Mouse (Mus musculus) c-Kit-positive CD71-positive TER-119-positive erythroid progenitor cells, embryonic 14.5 days (primary cell): ENCODE results near the gene Jak2.
A peak's percentile ranks its signal among the peaks of the same experiment; 100 is the strongest.

Experiments
- DNase-seq: peaks from one replicate; pipeline ENCODE4 v3.0.0-alpha.2; 2013; ENCODE audit warnings: low spot score

Gene Jak2

DNA sequence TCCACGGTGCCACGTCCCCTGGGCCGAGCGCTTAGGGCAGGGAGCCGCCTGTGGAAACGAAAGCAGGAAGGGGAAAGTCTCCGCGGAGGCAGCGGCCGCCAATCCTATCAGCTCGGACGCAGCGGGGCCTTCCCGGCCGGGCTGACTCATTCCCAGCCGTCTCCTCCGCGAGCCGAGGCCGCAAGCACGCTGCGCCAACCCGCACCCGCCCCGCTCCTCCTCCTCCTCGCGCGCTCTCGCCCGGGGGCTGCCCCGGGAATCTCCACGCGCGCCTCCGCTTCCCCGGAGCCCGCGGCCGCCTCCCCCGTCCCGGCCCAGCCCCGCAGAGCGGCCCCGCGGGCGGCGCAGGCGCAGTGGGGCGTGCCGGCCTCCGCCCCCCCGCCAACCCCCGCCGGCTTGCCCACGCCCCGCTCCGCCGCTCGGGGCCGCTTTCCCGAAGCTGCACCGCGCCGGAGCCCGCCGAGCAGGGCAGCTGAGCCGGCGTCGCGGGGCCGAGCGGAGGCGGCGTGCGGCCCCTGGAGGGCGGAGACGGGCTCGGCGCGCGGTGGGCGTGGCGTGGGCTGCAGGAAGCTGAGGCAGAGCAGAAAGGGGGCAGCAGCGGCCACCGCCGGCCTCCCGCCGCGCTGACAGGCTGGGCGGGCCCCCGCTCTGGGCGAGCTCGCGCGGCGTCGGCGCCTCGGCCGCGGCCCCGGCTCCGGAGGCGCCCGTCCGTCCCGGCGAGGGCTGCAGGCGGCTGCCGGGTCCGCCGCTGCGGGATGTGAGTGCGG, at the start of gene Jak2:
Gene Jak2, plus strand, starts transcription at position 638 of the 767 bp plus-strand sequence.
- peak; percentile 86 for DNase-seq

DNA sequence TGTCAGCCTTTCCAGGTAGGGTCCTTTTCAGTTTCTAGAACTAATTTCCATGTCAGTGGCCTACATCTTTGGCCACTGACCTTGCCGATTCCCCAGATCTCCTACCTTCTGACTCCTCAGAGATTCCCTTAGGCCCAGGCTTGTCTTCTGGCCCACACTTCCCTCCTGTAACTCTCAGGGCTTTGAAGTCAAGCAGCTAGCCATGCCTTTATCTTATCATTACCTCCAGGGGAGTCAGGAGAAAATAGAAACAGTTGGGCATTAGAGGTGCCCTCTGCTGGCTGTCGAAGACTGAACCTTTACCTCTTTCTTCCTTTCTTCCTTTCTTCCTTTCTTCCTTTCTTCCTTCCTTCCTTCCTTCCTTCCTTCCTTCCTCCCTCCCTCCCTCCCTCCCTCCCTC, 48.3 kb upstream of the Jak2 start:
- peak; percentile 73 for DNase-seq

GRCm38 (mm10) chr19:29204583-29204982, 47.0 kb upstream of the Jak2 start:
- DNase-seq: no peak

DNA sequence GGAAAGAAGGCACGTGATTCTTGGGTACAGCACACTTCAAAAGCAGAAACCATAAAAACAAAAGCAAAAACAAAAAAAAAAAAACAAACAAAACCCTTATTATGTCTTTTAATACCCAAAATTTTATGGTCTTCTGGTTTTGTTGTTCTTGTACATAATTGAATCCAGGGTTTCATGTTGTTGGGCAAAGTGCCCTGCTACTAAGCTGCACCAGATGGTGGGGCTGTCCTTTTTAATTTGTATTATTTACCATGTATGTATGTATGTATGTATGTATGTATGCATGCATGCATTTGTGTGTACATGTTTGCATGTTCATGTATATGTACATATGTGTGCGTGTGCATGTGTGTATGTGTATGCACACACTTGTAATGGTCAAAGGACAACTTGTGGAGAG, 46.4 kb upstream of the Jak2 start:
- no peak for DNase-seq

DNA sequence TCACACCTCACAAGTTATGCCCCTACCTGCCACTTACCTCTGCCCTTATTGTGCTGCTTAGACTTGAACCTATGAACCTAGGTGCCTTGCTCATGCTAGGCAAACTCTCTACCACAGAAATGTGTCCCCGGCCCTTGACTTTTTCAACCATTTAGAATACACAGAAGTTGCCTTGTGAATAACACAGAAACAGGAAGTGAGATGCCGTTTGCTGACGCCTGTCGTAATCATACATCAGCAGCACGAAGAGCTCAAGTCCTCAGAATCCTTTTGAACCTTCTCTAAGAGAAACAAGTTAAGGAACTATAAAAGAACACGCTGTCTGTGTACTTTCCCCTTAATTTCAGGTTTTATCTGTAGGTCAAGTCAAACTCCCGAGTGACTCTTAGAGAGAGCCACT, 41.7 kb upstream of the Jak2 start:
- DNase-seq: no peak

DNA sequence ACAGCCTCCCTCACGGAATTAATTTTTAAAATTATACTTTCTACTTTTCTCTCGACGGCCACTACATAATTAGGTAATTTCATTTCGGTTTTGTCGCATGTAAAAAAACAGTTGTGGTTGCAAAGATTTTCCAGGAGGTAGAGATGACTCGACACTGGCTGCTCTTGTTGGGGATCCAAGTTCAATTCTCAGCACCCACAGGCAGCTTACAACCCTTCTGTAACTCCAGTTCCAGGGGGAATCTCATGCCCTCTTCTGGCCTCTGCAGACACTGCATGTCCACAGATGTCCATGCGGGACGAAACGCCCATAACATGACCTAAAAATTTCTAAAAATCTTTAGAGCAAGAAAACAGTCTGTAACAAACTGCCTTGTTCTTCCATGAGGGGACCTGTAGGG, 41.3 kb upstream of the Jak2 start:
- DNase-seq: no peak

DNA sequence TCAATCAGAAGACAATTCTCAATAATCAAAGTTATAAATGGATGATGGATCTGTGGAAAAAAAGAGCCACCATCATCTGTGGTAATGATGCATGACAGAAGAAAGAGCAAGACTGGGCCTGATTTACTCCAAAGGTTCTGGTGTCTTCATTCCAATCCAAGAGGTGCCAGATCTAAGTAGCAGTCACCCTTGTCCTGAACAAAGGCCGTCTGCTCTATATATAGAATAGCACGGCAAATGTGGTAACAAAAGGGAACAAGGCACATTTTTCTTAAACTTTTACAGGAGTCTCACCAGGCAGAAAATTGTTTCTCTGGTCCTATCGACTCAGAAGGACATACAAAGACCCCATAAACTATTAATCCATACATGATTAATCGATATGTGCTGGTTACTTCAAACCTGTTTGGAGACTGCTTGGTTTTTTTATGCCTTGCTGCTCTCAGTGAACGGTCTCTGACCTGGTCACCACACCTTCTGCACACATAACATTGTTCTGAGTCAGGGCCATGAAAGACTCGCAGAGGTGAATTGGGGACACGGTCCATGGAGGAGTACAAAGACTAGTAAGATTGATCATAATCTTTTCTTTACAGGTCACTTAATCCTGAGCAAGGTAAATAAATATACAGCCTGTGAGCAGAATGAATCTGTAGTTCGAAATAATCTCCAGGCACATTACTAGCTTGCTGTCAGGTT, 35.7 kb upstream of the Jak2 start:
- no peak for DNase-seq

- no peak for DNase-seq
Measured at GRCm38 (mm10) chr19:29221867-29222266, 29.8 kb upstream of the Jak2 start.

GRCm38 (mm10) chr19:29224968-29225367, 26.7 kb upstream of the Jak2 start:
- no peak for DNase-seq

DNA sequence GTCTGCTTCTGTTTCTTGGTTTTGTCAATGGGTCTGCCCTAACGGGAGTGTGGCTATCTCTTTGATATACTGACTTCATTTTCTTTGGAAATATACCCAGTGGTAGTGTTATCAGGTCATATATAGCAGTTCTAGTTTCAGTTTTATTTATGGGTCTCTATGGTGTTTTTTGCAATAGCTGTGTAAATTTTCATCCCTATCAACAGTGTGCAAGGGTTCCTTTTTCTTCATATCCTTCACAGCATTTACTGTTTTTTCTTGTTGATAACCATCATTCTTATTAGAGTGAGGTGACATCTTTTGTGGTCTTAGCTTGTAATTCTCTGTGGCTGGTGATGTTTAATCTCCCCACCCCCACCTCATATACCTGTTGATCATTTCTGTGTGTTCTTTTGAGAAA, 24.6 kb upstream of the Jak2 start:
- DNase-seq: no peak

DNA sequence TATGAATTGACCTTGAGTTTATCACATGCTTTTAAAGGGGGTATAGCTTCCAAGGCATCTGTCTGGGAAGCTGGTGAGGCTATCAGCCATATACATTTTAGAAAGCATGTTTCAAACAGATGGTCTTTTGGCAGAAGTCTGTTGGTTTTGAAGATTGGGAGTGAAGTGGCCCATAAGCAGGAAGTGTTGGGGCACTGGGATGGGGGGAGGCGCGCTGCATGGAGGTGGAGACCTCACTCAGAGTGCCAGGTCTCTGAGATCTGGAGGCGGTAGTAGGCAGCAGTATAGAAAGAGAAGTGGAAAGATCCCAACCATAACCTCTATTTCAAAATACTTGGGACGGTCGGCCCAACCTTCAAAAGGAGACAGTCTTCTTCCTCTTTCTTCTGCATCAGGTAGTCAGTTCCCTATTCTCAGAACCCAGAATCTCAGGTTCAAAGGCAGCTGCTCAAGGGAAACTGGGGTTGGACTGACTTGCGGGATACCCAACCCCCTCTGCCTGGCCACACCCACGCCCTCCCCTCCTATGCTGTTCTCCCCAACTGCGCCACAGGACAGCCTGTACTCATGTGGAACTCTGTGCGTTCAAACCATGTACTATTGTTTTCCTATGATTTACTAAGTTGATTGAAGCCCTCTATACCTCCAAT, 23.6 kb upstream of the Jak2 start:
- DNase-seq: no peak

DNA sequence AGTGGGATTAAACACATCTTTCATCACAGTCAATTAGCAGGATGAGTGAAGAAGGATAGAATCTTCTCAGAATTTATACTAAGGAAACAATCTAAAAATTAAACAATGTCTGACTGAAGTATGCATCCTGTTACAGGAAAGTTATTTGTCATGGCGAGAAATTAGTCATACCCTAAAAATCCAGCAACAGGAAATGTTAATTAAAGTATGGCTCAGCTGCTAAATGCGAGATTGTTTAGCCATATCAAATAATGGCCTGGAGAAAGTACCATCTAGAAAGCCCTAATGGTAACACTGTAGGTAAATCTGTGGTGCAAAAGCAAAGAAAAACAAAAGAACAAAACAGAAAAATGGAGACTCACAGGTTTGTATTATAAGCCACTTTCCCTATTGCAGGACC, 22.6 kb upstream of the Jak2 start:
- no peak for DNase-seq

DNA sequence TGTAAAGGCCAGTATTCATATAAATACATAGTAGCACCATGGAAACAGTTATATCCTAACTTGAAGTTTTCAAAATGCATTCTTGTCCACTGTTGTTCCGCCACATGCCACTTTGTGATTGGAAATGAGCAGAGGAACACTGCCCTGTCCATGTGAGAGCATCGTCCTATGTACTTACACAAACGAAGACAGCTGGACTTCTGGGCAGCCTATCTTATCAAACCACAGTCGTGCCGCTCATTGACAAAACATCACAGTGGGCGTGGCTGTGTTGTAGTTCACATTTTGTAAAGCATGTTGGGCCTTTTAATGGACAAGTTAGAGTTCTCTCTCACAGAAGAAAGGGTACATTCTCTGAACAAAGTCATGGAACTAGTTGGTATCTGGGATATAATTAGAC, 18.9 kb upstream of the Jak2 start:
- DNase-seq: peak; percentile 57

- peak; percentile 38 for DNase-seq
Measured at GRCm38 (mm10) chr19:29236658-29237385, 14.8 kb upstream of the Jak2 start.

GRCm38 (mm10) chr19:29238171-29238570, 13.5 kb upstream of the Jak2 start:
- DNase-seq: no peak

DNA sequence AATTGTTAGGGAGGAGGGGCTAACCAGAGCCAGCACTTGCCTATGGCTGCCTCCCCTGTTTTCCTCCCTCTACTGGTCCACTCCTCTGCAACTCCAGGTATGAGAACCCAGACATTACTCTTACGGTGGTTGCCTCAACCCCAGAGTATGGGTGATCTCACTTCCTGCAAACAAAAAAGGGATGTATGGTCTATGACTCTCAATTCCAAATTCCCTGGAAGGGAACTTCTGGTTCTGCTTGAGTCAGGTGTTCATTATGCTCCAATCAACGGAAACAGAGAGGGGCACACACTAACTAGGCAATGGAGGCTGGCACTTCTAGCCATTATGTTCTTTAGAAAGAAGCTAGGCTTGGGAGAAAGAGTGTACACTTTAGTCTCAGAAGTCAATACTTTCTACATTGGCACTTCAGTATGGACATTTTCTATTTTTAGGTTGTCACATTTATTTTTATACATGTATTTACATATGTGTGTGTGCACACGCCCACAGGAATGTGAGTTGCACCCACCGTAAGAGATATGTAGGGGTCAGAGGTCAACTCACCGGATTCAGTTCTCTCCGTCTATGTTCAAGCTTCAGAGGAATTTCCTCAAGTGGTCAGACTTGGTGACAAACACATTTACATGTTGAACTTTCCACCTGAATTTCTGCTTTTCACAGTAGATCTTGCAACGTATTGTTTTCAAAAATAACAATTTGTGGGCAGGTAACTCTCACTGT, 12.0 kb upstream of the Jak2 start:
- no peak for DNase-seq

GRCm38 (mm10) chr19:29240676-29241075, 11.0 kb upstream of the Jak2 start:
- DNase-seq: no peak

DNA sequence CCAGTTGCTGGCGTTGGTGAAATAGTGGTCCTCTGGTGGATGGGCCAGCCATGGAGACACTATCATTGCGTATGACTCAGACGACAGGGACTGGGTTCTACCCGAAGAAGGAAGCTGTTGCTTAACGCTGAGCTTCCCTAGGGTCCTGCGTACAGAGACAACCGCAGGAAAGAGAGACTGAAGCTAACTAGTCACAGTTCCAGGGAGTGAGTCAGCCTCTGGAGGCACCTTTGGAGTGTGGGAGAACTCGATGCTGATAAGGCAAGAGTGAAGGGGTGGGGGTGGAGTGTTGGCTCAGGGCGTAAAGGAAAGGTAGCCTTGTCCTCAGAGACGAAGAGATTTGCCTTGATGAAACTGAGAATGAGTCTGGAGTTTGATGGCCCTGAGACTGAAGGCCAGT, 10.0 kb upstream of the Jak2 start:
- DNase-seq: peak; percentile 64

DNA sequence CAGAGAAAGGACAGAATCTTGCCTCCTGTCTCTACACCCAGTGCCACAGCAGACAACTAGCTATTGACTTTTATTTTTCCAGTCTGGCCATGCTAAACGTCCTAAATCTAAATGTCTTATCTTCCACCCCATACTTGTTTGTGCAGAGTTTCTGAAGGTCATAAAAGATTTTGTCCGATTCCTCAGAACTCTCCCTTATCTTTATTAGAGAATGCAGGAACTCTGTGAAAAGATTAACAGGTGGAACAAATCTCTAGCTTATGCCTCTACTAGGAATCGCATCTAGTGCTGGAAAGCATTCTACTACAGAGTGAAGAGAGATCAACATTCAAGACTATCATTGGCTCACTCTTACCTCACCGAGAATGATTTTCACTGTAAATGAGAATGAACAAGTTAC, 1.7 kb upstream of the Jak2 start:
- DNase-seq: no peak

GRCm38 (mm10) chr19:29251958-29252801, 552 bp downstream of the Jak2 start:
- DNase-seq: peak; percentile 78
